Mouse (Mus musculus) retina, embryonic 14.5 days (tissue): ENCODE data around the gene Spns3.

ENCODE experiments used
- DNase-seq: peaks from one replicate; pipeline ENCODE4 v3.0.0-alpha.2; 2015; ENCODE audit warnings: low spot score

Gene Spns3

GRCm38 (mm10) chr11:72550134-72550988, at the start of gene Spns3:
Gene Spns3, minus strand, starts transcription at chr11:72550506.
- DNase-seq: no peak

- no peak for DNase-seq
Measured at GRCm38 (mm10) chr11:72597780-72598179, 47.5 kb upstream of the Spns3 start.

GRCm38 (mm10) chr11:72595010-72595737, 44.9 kb upstream of the Spns3 start:
- DNase-seq: no peak

GRCm38 (mm10) chr11:72587537-72588233, 37.4 kb upstream of the Spns3 start:
- no peak for DNase-seq

- DNase-seq: no peak
Measured at GRCm38 (mm10) chr11:72586570-72586969, 36.3 kb upstream of the Spns3 start.

- no peak for DNase-seq
Measured at GRCm38 (mm10) chr11:72583092-72583491, 32.8 kb upstream of the Spns3 start.

GRCm38 (mm10) chr11:72582448-72582705, 32.1 kb upstream of the Spns3 start:
- DNase-seq: no peak

GRCm38 (mm10) chr11:72581609-72582447, 31.5 kb upstream of the Spns3 start:
- DNase-seq: no peak

GRCm38 (mm10) chr11:72578471-72578870, 28.2 kb upstream of the Spns3 start:
- no peak for DNase-seq

GRCm38 (mm10) chr11:72576466-72577351, 26.4 kb upstream of the Spns3 start:
- DNase-seq: peak; percentile 28

GRCm38 (mm10) chr11:72576111-72576465, 25.8 kb upstream of the Spns3 start:
- no peak for DNase-seq

- DNase-seq: peak; percentile 57
Measured at GRCm38 (mm10) chr11:72573819-72574218, 23.5 kb upstream of the Spns3 start.

- DNase-seq: peak; percentile 95
Measured at GRCm38 (mm10) chr11:72570319-72570979, 20.1 kb upstream of the Spns3 start.

- DNase-seq: peak; percentile 22
Measured at GRCm38 (mm10) chr11:72569671-72570318, 19.5 kb upstream of the Spns3 start.

- peak; percentile 15 for DNase-seq
Measured at GRCm38 (mm10) chr11:72569051-72569450, 18.7 kb upstream of the Spns3 start.

- DNase-seq: no peak
Measured at GRCm38 (mm10) chr11:72566816-72567338, 16.6 kb upstream of the Spns3 start.

- DNase-seq: no peak
Measured at GRCm38 (mm10) chr11:72566304-72566703, 16.0 kb upstream of the Spns3 start.

- peak; percentile 86 for DNase-seq
Measured at GRCm38 (mm10) chr11:72564232-72564807, 14.0 kb upstream of the Spns3 start.

GRCm38 (mm10) chr11:72560661-72561060, 10.4 kb upstream of the Spns3 start:
- DNase-seq: no peak
